Mouse (Mus musculus): Measurements from ENCODE around the gene Slc7a9. TPM values are rescaled to one million over a fixed set of nuclear protein-coding genes. Genes with fewer than 3 reads are reported as not detected.

Gene Slc7a9
- polyA plus RNA-seq (2012; rRNA removed), result 0.06 TPM in 1 of 2 replicates, not detected in the other

DNA sequence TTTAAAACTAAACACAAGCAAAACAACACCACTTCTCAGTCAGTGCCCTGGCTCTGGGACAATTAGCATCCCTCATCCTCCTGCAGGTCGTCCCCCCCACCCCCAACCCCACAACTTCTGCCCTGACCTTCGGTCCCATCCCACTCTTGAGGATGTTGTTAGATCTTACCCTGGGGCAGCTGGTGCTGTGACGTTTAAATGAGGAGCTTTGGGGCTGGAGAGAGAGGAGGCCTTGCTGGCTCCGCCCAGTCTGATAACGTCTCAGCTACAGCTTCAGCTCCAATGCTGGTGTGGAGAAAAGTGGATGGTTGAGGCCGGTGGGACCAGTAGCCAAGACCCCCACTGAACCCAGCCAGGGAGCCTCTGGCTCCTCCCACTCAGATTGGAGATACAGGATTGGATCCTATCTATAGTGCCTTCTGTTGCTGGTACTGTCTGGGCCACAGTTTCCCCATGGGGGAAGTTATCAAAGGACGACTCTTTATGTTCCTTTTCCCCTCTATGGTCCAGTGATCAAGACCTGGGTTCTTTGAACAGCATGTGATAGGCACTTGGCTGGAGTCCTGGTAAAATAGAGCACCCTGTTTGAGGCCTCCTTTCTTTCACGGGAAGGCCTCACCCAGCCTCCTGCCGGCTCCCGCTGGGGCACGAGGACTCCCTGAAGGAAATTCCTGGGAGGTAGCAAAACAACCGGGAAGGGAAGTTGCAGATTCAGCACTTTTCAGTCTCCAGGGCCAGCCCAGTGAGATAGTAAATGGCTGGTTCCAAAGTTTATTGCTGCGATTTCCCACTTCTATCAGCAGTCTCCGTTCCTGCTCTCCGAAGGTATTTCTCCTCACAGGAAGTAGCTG, at the start of gene Slc7a9:
TSS of gene Slc7a9 (plus strand) at position 801 of the 851 bp plus-strand sequence.
- H3K27me3 ChIP-seq (ENCODE audit: control insufficient read depth, insufficient read depth, low read length), result no peaks in the 10 kb centered on the region
- no peaks in the 10 kb centered on the region for H3K4me1 ChIP-seq (ENCODE audit: control insufficient read depth, insufficient read depth, insufficient read length)
- H3K4me3 ChIP-seq (ENCODE audit: extremely low read depth, insufficient read depth, insufficient read length), result no peak within 1 kb of the TSS
- H3K36me3 ChIP-seq (ENCODE audit: control insufficient read depth, insufficient read depth, low read length), result no peaks in the 10 kb centered on the region
- no peak for TF ChIP-seq CTCF (IDR thresholded peaks at IDR 0.05; ENCODE audit: extremely low read depth, insufficient read depth, insufficient read length, insufficient replicate concordance)
- no peak for TF ChIP-seq POLR2A (IDR thresholded peaks at IDR 0.05; ENCODE audit: low read depth, low read length)
- no peak within 1 kb of the TSS for H3K27ac ChIP-seq (ENCODE audit: insufficient read depth, low read length)
- DNase-seq (ENCODE audit: low read depth in 1 of 2, low spot score in 2 of 2), result no peak
- 31% methylated on average over 15 of the region's 15 CpGs for WGBS

DNA sequence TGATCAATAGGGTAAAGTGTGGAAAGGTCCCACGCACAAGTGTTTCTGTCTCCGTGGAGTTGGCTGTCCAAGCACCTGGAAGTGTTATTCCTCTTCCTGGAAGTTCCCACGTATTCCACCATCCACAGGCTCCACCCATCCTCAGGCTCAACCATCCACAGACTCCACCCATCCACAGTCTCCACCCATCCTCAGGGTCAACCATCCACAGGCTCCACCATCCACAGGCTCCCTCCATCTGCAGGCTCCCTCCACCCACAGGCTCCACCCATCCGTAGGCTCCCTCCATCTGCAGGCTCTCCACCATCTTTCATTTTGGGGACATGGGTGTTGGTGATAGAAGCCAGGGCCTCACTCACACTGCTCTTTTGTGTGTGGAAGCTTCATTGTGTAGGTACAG, 47.4 kb upstream of the Slc7a9 start:
- H3K36me3 ChIP-seq (ENCODE audit: control insufficient read depth, insufficient read depth, low read length), result no peaks in the 10 kb centered on the region
- no peak overlapping the region for H3K27ac ChIP-seq (ENCODE audit: insufficient read depth, low read length)
- 94% methylated on average over 4 of the region's 4 CpGs for WGBS
- TF ChIP-seq CTCF (IDR thresholded peaks at IDR 0.05; ENCODE audit: extremely low read depth, insufficient read depth, insufficient read length, insufficient replicate concordance), result no peak
- TF ChIP-seq POLR2A (IDR thresholded peaks at IDR 0.05; ENCODE audit: low read depth, low read length), result no peak
- no peak for DNase-seq (ENCODE audit: low read depth in 1 of 2, low spot score in 2 of 2)
- no peaks in the 10 kb centered on the region for H3K27me3 ChIP-seq (ENCODE audit: control insufficient read depth, insufficient read depth, low read length)
- H3K4me1 ChIP-seq (ENCODE audit: control insufficient read depth, insufficient read depth, insufficient read length), result no peaks in the 10 kb centered on the region; the same call in 1 of the 2 replicates
- H3K4me3 ChIP-seq (ENCODE audit: extremely low read depth, insufficient read depth, insufficient read length), result no peak overlapping the region

- no peak for TF ChIP-seq POLR2A (IDR thresholded peaks at IDR 0.05; ENCODE audit: low read depth, low read length)
- Histone ChIP-seq H3K4me3 (ENCODE audit: extremely low read depth, insufficient read depth, insufficient read length) (no peak overlapping the region), H3K36me3 (ENCODE audit: control insufficient read depth, insufficient read depth, low read length) (peaks cover 2% of the 10 kb centered on the region; the same call in 1 of the 2 replicates), H3K4me1 (ENCODE audit: control insufficient read depth, insufficient read depth, insufficient read length) (peaks cover 9% of the 10 kb centered on the region; the same call in 1 of the 2 replicates), H3K27me3 (ENCODE audit: control insufficient read depth, insufficient read depth, low read length) (no peaks in the 10 kb centered on the region), H3K27ac (ENCODE audit: insufficient read depth, low read length) (peak overlapping the region; percentile 85)
- 66% methylated on average over 5 of the region's 5 CpGs for WGBS
- peak; percentile 22 to 24 for DNase-seq (ENCODE audit: low read depth in 1 of 2, low spot score in 2 of 2)
Observed at GRCm38 (mm10) chr7:35415226-35415625, 33.4 kb upstream of the Slc7a9 start.

DNA sequence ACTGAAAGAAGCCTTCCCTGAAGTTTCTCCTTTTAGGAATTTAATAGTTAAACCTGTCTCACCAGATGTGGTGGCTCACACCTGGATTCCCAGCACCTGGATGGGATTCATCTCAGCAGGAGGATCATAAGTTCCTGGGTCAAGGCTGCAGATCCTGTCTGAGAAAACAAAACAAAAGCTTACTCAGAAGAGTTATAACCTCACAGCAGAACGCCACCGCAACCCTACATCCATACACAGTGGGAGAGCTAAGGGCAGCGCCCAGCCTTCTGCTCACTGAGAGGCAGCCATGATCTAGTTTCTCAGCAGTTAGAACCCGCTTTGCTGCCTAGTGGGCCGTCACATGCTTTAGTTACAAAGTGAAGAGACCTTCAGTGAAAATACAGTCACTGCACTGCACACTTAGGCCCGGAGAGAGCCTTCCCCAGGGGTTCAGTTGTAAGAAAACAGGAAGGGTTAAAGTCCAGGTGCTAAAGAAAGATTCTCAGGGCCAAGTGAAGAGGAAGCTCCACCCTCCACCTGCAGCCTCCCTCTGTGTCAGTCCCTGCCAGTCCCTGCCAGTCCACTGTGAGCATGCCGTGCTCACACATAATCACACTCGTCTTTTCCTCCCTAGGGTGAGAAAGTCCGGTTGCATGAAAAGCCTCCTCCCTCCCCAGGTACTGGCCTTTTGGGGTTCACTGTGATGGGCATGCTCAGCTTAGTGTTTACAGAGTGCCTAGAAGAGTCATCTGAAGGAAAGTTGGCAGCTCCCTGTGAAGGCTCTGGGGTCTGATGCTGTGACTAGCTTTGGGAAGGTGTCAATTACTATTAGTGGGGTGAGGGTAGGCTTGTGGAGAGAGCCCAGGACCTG, 32.6 kb upstream of the Slc7a9 start:
- 57% methylated on average over 9 of the region's 9 CpGs for WGBS
- Histone ChIP-seq H3K27ac (ENCODE audit: insufficient read depth, low read length) (peak overlapping the region; percentile 85), H3K4me3 (ENCODE audit: extremely low read depth, insufficient read depth, insufficient read length) (peak overlapping the region; percentile 57), H3K36me3 (ENCODE audit: control insufficient read depth, insufficient read depth, low read length) (peaks cover 7% of the 10 kb centered on the region; the same call in 1 of the 2 replicates), H3K27me3 (ENCODE audit: control insufficient read depth, insufficient read depth, low read length) (no peaks in the 10 kb centered on the region), H3K4me1 (ENCODE audit: control insufficient read depth, insufficient read depth, insufficient read length) (peaks cover 9% of the 10 kb centered on the region; the same call in 1 of the 2 replicates)
- peak; percentile 16 to 32 for DNase-seq (ENCODE audit: low read depth in 1 of 2, low spot score in 2 of 2)
- TF ChIP-seq POLR2A (IDR thresholded peaks at IDR 0.05; ENCODE audit: low read depth, low read length) (peak; percentile 24; the same call in 1 of the 2 replicates), CTCF (IDR thresholded peaks at IDR 0.05; ENCODE audit: extremely low read depth, insufficient read depth, insufficient read length, insufficient replicate concordance) (no peak)

DNA sequence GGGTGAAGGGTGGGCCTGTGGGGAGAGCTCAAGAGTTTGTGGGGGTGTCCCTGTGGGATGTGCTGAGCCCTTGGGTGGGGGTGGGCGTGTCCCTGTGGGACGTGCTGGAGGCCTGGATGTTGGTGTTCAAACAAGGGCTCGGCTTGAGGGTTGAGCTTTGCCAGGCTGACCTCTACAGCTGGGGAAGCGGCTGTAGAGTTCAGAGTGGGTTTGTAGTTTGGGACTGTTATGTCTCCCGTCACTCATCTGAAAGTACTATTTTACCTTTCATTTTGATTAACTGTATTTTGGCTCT, 32.0 kb upstream of the Slc7a9 start:
- WGBS, result 65% methylated on average over 5 of the region's 5 CpGs
- Histone ChIP-seq H3K4me3 (ENCODE audit: extremely low read depth, insufficient read depth, insufficient read length) (peak overlapping the region; percentile 57; the same call in 1 of the 2 replicates), H3K4me1 (ENCODE audit: control insufficient read depth, insufficient read depth, insufficient read length) (peaks cover 9% of the 10 kb centered on the region; the same call in 1 of the 2 replicates), H3K27me3 (ENCODE audit: control insufficient read depth, insufficient read depth, low read length) (no peaks in the 10 kb centered on the region), H3K36me3 (ENCODE audit: control insufficient read depth, insufficient read depth, low read length) (peaks cover 12% of the 10 kb centered on the region), H3K27ac (ENCODE audit: insufficient read depth, low read length) (peak overlapping the region; percentile 85)
- DNase-seq (ENCODE audit: low read depth in 1 of 2, low spot score in 2 of 2), result no peak
- no peak for TF ChIP-seq CTCF (IDR thresholded peaks at IDR 0.05; ENCODE audit: extremely low read depth, insufficient read depth, insufficient read length, insufficient replicate concordance)
- TF ChIP-seq POLR2A (IDR thresholded peaks at IDR 0.05; ENCODE audit: low read depth, low read length), result no peak

DNA sequence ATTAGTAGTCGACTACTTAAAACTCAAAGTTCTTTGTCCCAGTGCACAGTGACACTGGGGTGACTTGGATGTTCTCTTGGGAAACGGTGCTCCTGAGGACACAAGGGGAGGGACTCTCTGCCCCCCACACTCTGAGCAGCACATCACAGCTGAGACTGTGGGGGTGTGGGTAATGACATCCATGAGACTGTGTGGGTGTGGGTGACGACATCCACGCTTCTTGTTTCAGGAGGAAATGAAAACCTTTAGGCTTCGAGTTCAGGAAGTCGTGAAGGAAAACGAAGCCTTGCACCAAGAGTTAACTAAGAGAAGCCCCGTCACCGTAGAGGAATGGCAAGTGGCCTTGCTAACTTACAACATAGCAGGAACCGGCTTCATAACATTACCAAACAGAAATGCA, 25.5 kb upstream of the Slc7a9 start:
- 74% methylated on average over 10 of the region's 10 CpGs for WGBS
- Histone ChIP-seq H3K27ac (ENCODE audit: insufficient read depth, low read length) (no peak overlapping the region), H3K27me3 (ENCODE audit: control insufficient read depth, insufficient read depth, low read length) (no peaks in the 10 kb centered on the region), H3K36me3 (ENCODE audit: control insufficient read depth, insufficient read depth, low read length) (peaks cover 16% of the 10 kb centered on the region), H3K4me1 (ENCODE audit: control insufficient read depth, insufficient read depth, insufficient read length) (no peaks in the 10 kb centered on the region), H3K4me3 (ENCODE audit: extremely low read depth, insufficient read depth, insufficient read length) (no peak overlapping the region)
- no peak for DNase-seq (ENCODE audit: low read depth in 1 of 2, low spot score in 2 of 2)
- no peak for TF ChIP-seq POLR2A (IDR thresholded peaks at IDR 0.05; ENCODE audit: low read depth, low read length)
- TF ChIP-seq CTCF (IDR thresholded peaks at IDR 0.05; ENCODE audit: extremely low read depth, insufficient read depth, insufficient read length, insufficient replicate concordance), result no peak
